Mouse (Mus musculus) adrenal gland, postnatal 25 days (tissue): Measurements from ENCODE around the gene Notch1. TPM values are rescaled to one million over a fixed set of nuclear protein-coding genes. Genes with fewer than 3 reads are reported as not detected.

Experiments used
- microRNA-seq, 2 experiments: library from miRNA; unstranded; fragments of <30 nt; microRNA quantifications; one replicate each; pipeline ENCODE4 v1.2.0; 2021
- total RNA-seq: library from RNA; stranded (reverse); gene quantifications from 2 replicates; pipeline ENCODE4 v1.2.3, GENCODE M21; 2021

Gene Notch1
- total RNA-seq, 1 experiment from 2014 or later: 24.8 TPM

Small RNA genes lying within 50 kb of the gene (microRNA-seq; reads per million reads assigned to microRNA genes)
- 0.69 to 1.4 reads per million in 2 experiments for gene Mir6996

Other genes starting within 250 kb of the Notch1 start
- gene Ccdc187, start 222.1 kb downstream of the Notch1 start, total RNA-seq: 0.62 and 1.5 TPM in 2 replicates
- 17.5 and 17.7 TPM in 2 replicates for gene Gpsm1, start 201.1 kb downstream of the Notch1 start, total RNA-seq
- 20.5 and 21.1 TPM in 2 replicates for gene Dnlz, start 164.6 kb downstream of the Notch1 start, total RNA-seq
- 0.97 TPM in 1 of 2 replicates, not detected in the other for gene Card9, start 155.7 kb downstream of the Notch1 start, total RNA-seq
- gene Snapc4, start 136.0 kb downstream of the Notch1 start, total RNA-seq: 40.9 and 42.0 TPM in 2 replicates
- gene Entr1, start 127.3 kb downstream of the Notch1 start, total RNA-seq: 106 and 110 TPM in 2 replicates
- gene Pmpca, start 127.3 kb downstream of the Notch1 start, total RNA-seq: 117 and 151 TPM in 2 replicates
- gene Inpp5e, start 107.5 kb downstream of the Notch1 start, total RNA-seq: 22.6 and 25.9 TPM in 2 replicates
- gene Sec16a, start 71.4 kb downstream of the Notch1 start, total RNA-seq: 62.7 and 63.4 TPM in 2 replicates
- gene Egfl7, start 63.4 kb upstream of the Notch1 start, total RNA-seq: 159 and 211 TPM in 2 replicates
- gene Gm20532, start 70.0 kb upstream of the Notch1 start, total RNA-seq: not detected in 2 replicates
- gene Agpat2, start 87.8 kb upstream of the Notch1 start, total RNA-seq: 290 and 352 TPM in 2 replicates
- 6.6 and 9.8 TPM in 2 replicates for gene Fam69b, start 111.8 kb upstream of the Notch1 start, total RNA-seq
- not detected in 2 replicates for gene Lcn4, start 154.6 kb upstream of the Notch1 start, total RNA-seq